Mouse (Mus musculus) C2C12 (cell line): ENCODE results near the gene Lemd2. TPM values are rescaled to one million over a fixed set of nuclear protein-coding genes. Genes with fewer than 3 reads are reported as not detected.

Experiments
- H3K27me3 ChIP-seq: one replicate; pipeline ENCODE4 v1.6.1; 2011; ENCODE audit not compliant: control insufficient read depth, insufficient read depth, insufficient read length
- H3K36me3 ChIP-seq: one replicate; pipeline ENCODE4 v1.6.1; 2011; ENCODE audit not compliant: control insufficient read depth, insufficient read depth
- H3K4me3 ChIP-seq: one replicate; pipeline ENCODE4 v1.5.1; 2011; ENCODE audit warnings: mild to moderate bottlenecking, control low read depth; ENCODE audit not compliant: poor library complexity, insufficient read depth, severe bottlenecking
- H3K79me2 ChIP-seq: one replicate; pipeline ENCODE4 v1.6.1; 2011; ENCODE audit not compliant: control insufficient read depth, insufficient read depth
- H3K79me3 ChIP-seq: one replicate; pipeline ENCODE4 v1.6.1; 2011; ENCODE audit warnings: low read depth, control low read depth
- H3ac ChIP-seq: one replicate; pipeline ENCODE3; 2011; ENCODE audit warnings: low read depth; ENCODE audit not compliant: control insufficient read depth, insufficient read length
- CEBPB ChIP-seq: IDR thresholded peaks from one replicate; pipeline ENCODE4 v1.6.1; 2011; ENCODE audit warnings: low read depth, mild to moderate bottlenecking, control low read depth, moderate library complexity
- CTCF ChIP-seq: IDR thresholded peaks from one replicate; pipeline ENCODE4 v1.5.1; 2011; ENCODE audit not compliant: control insufficient read depth, insufficient read depth, insufficient read length
- FOSL1 ChIP-seq: IDR thresholded peaks from one replicate; pipeline ENCODE4 v1.8.0; 2011; ENCODE audit warnings: mild to moderate bottlenecking, low read length; ENCODE audit not compliant: poor library complexity, insufficient read depth, severe bottlenecking
- MAX ChIP-seq: IDR thresholded peaks from one replicate; pipeline ENCODE4 v1.6.1; 2011; ENCODE audit warnings: mild to moderate bottlenecking, control low read depth
- MYOD1 ChIP-seq: IDR thresholded peaks from one replicate; pipeline ENCODE4 v1.6.1; 2011; ENCODE audit warnings: low read depth; ENCODE audit not compliant: control insufficient read depth, insufficient read length
- MYOG ChIP-seq: IDR thresholded peaks from one replicate; pipeline ENCODE4 v1.6.1; 2011; ENCODE audit not compliant: control insufficient read depth, insufficient read length; ENCODE audit errors: extremely low read depth
- USF1 ChIP-seq: IDR thresholded peaks from one replicate; pipeline ENCODE4 v1.6.1; 2011; ENCODE audit warnings: low read depth, mild to moderate bottlenecking, control low read depth, moderate library complexity
- polyA plus RNA-seq: library from polyadenylated mRNA; unstranded; fragments of >200 nt; fragmentation: generic; extraction: Trizol; gene quantifications from one replicate; pipeline ENCODE4 v1.2.1, GENCODE M21; 2012; ENCODE audit warnings: missing spikeins

Gene Lemd2
- polyA plus RNA-seq, 1 experiment: 45.9 TPM

GRCm38 (mm10) chr17:27196206-27196605, 8.1 kb downstream of the Lemd2 start:
- H3ac ChIP-seq: no peak overlapping the region
- peaks cover 65% of the 10 kb centered on the region for H3K36me3 ChIP-seq
- H3K79me3 ChIP-seq: peaks cover 4% of the 10 kb centered on the region
- peaks cover 25% of the 10 kb centered on the region for H3K79me2 ChIP-seq
- H3K4me3 ChIP-seq: no peak overlapping the region
- H3K27me3 ChIP-seq: no peaks in the 10 kb centered on the region
- no peak for TF ChIP-seq FOSL1
- no peak for TF ChIP-seq MYOG
- no peak for TF ChIP-seq USF1
- TF ChIP-seq CEBPB: no peak
- TF ChIP-seq CTCF: no peak
- no peak for TF ChIP-seq MYOD1
- no peak for TF ChIP-seq MAX

GRCm38 (mm10) chr17:27194258-27195185, 9.7 kb downstream of the Lemd2 start:
- Histone ChIP-seq H3ac (no peak overlapping the region), H3K79me3 (peaks cover 4% of the 10 kb centered on the region), H3K79me2 (peaks cover 8% of the 10 kb centered on the region), H3K36me3 (peaks cover 63% of the 10 kb centered on the region), H3K27me3 (no peaks in the 10 kb centered on the region), H3K4me3 (no peak overlapping the region)
- TF ChIP-seq CEBPB (no peak), MYOG (no peak), MAX (no peak), USF1 (no peak), MYOD1 (no peak), CTCF (no peak), FOSL1 (no peak)

GRCm38 (mm10) chr17:27191804-27192203, 12.5 kb downstream of the Lemd2 start:
- no peaks in the 10 kb centered on the region for H3K79me3 ChIP-seq
- H3K79me2 ChIP-seq: no peaks in the 10 kb centered on the region
- peaks cover 40% of the 10 kb centered on the region for H3K36me3 ChIP-seq
- H3K4me3 ChIP-seq: no peak overlapping the region
- H3ac ChIP-seq: no peak overlapping the region
- no peaks in the 10 kb centered on the region for H3K27me3 ChIP-seq
- TF ChIP-seq MYOD1 (no peak), USF1 (no peak), MYOG (no peak), FOSL1 (no peak), CTCF (no peak), MAX (no peak)

GRCm38 (mm10) chr17:27191189-27191588, 13.1 kb downstream of the Lemd2 start:
- Histone ChIP-seq H3K79me3 (no peaks in the 10 kb centered on the region), H3ac (no peak overlapping the region), H3K4me3 (no peak overlapping the region), H3K79me2 (no peaks in the 10 kb centered on the region), H3K27me3 (no peaks in the 10 kb centered on the region), H3K36me3 (peaks cover 37% of the 10 kb centered on the region)
- TF ChIP-seq MYOD1: no peak
- no peak for TF ChIP-seq MAX
- no peak for TF ChIP-seq CTCF
- no peak for TF ChIP-seq FOSL1
- TF ChIP-seq MYOG: no peak
- TF ChIP-seq USF1: no peak
- no peak for TF ChIP-seq CEBPB

GRCm38 (mm10) chr17:27189640-27190216, 14.5 kb downstream of the Lemd2 start:
- H3K27me3 ChIP-seq: no peaks in the 10 kb centered on the region
- no peak overlapping the region for H3K4me3 ChIP-seq
- H3ac ChIP-seq: no peak overlapping the region
- H3K79me2 ChIP-seq: no peaks in the 10 kb centered on the region
- H3K36me3 ChIP-seq: peaks cover 26% of the 10 kb centered on the region
- peak; percentile 92 for TF ChIP-seq CTCF
- no peak for TF ChIP-seq MYOG
- H3K79me3 ChIP-seq: no peaks in the 10 kb centered on the region
